Mouse (Mus musculus): ENCODE data around the gene Zmiz1.

Zmiz1 gene

GRCm38 (mm10) chr14:25555848-25556247 is 96.9 kb downstream of the Zmiz1 start:
- no peak for DNase-seq (ENCODE audit: low read depth, low spot score)

DNA sequence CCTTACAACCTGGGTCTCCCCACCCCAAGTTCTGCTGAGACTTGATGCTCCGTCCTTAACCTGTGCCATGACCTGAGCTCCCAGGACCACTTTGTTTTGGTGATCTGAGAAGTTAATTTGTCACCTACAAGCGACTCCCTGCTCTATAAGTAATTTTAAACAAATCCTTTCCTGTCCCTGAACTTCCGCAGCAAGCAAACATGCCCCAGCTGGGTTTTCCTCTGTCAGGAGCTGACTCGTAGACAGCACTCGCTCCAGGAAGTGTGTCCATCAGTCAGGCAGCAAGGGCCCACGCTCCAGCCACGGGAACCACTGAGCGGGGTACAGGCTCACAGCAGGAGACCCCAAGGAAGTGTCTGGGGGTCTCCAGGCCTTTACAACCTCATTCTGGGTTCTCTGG is 98.0 kb downstream of the Zmiz1 start:
- no peak for DNase-seq (ENCODE audit: low read depth, low spot score)

GRCm38 (mm10) chr14:25558479-25558878 is 99.5 kb downstream of the Zmiz1 start:
- DNase-seq (ENCODE audit: low read depth, low spot score), result no peak

DNA sequence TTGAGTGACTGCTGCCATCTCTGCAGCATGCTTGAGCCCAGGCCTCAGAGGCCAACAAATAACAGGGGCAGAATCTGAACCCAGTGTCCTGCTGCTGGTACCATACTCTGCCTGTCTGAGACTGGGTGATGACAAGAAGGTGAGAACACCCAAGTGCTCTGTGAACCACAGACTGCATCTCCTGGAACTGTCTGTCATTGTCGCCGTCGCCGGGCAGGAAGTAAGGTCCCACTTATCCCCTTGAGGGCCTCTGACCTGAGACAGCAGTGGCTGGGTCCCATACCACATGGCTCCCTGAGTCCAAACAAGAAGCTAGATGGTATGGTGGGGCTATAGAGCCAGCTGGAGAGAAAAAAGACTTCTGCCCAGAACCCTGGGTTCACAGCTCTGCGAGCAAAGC is 100.9 kb downstream of the Zmiz1 start:
- peak; percentile 35 for DNase-seq (ENCODE audit: low read depth, low spot score)

DNA sequence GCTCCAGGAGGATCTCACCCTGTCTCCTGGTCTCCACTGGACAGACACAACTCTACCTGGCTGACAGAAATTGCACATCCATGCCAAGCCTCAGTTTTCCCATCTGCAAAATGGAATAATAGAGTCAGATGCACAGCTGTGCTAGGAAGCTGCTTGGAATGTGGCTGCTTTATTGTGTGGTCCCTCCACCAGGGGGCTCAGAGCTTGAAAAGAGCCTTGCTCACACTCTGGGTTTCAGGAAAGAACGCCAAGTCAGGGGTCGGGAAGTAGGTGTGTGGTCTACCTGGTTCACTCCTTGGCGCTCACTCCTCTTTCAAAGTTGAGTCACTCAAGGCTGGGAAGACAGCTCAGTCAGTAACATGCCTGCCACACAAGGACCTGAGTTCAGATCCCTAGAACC is 101.9 kb downstream of the Zmiz1 start:
- no peak for DNase-seq (ENCODE audit: low read depth, low spot score)

DNA sequence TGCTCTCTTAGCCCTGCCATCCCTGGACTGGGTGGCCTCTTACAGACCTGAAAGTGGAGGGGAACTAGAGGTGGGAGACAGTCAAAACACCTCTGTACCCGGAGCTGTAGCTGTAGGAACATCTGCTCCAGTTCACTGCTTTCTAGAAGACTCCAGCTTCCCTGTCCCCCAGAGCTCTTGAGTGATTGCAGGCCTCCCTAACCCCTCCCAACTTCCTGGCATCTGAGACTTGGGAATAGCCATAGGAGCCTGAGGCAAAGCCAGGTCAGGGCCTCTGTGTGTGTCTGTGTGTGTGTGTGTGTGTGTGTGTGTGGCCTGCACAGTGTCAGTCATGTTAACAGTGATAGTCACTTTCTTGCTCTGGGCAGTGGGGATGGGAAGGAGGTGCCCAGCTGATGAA is 102.7 kb downstream of the Zmiz1 start:
- DNase-seq (ENCODE audit: low read depth, low spot score), result no peak

- no peak for DNase-seq (ENCODE audit: low read depth, low spot score)
Measured at GRCm38 (mm10) chr14:25562447-25562846, 103.5 kb downstream of the Zmiz1 start.

DNA sequence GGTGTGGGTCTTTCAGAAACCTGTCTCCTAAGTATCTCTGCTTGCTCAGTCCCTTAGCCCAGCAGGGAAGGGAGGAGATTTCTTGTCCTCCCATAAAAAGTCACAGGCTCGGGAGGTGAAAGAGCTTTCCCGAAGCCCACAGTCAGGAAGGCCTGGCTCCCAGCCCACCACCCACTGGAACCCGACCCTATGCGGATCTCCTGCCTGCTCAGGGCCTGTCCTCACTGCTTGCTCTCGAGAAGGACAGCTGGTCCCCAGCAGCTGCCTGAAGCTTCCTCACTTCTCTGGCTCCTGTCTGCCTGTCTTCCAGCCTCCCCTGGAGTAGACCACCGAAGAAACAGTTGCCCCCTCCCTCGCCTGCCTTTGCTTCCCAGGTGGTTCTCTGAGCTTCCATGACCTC is 103.9 kb downstream of the Zmiz1 start:
- no peak for DNase-seq (ENCODE audit: low read depth, low spot score)

GRCm38 (mm10) chr14:25564577-25564976 is 105.6 kb downstream of the Zmiz1 start:
- DNase-seq (ENCODE audit: low read depth, low spot score), result no peak

- peak; percentile 80 for DNase-seq (ENCODE audit: low read depth, low spot score)
Measured at GRCm38 (mm10) chr14:25565344-25566088, 106.5 kb downstream of the Zmiz1 start.

DNA sequence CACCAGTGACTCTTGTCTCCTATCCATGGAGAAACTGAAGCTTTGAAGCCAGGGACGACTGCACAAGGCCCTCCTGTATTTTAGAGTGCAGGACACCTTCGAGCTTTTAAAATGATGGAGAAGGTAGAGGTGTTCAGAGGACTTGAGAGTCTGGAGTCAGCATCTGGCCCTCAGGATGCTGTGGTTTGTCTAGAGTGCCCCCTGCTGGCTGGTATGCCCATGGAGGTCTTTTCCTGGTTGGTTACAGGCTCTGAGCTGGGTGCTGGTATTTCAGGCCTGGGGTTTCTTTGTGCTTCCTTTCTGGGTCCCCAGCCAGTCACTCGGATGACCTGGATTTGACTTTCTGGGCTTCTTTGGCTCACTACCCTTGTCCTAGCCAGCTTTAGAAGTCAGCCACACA is 108.3 kb downstream of the Zmiz1 start:
- peak; percentile 65 for DNase-seq (ENCODE audit: low read depth, low spot score)

GRCm38 (mm10) chr14:25567837-25568236 is 108.9 kb downstream of the Zmiz1 start:
- no peak for DNase-seq (ENCODE audit: low read depth, low spot score)

GRCm38 (mm10) chr14:25574047-25574870 is 115.3 kb downstream of the Zmiz1 start:
- no peak for DNase-seq (ENCODE audit: low read depth, low spot score)

GRCm38 (mm10) chr14:25576642-25577041 is 117.7 kb downstream of the Zmiz1 start:
- no peak for DNase-seq (ENCODE audit: low read depth, low spot score)

GRCm38 (mm10) chr14:25577431-25577830 is 118.4 kb downstream of the Zmiz1 start:
- no peak for DNase-seq (ENCODE audit: low read depth, low spot score)

- DNase-seq (ENCODE audit: low read depth, low spot score), result no peak
Measured at GRCm38 (mm10) chr14:25579597-25579996, 120.6 kb downstream of the Zmiz1 start.

DNA sequence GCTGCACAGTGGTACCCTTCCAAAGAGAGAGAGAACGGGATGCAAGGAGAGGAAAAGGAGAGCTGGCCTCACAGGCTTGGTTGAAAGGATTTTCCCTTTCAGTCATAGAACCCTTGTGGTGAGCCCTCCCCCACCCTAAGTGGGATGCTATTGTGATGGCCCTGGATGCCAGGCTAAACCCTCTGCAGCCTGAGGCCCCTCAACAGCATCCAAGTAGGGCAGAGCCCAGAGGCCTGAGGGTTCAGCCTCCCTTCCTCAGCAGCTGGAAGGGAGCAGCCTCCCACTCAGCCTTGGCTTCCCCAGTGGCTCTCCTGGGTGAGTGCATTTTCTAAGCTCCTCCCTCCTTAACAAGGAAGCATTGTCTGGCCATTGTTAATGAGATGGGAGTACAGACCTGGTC is 121.4 kb downstream of the Zmiz1 start:
- DNase-seq (ENCODE audit: low read depth, low spot score), result no peak

DNA sequence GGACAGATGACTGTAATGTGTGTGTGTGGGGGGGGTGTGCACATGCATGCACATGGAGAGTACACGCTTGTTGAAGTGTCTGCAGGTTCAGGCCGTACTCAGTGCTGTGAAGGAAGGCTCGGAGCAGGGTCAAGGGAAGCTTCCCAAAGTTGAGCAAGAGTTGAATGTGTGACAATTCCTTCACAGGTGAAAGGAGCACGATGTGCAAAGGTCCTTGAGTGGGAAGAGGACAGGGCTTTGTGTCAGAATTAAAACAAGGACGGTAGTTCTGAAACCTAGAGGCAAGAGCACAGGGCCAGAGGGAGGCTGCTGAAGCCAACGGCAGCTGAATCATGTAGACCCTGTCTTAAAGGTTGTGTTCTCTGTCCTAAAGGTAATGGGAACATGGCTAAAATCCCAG is 123.6 kb downstream of the Zmiz1 start:
- DNase-seq (ENCODE audit: low read depth, low spot score), result no peak

DNA sequence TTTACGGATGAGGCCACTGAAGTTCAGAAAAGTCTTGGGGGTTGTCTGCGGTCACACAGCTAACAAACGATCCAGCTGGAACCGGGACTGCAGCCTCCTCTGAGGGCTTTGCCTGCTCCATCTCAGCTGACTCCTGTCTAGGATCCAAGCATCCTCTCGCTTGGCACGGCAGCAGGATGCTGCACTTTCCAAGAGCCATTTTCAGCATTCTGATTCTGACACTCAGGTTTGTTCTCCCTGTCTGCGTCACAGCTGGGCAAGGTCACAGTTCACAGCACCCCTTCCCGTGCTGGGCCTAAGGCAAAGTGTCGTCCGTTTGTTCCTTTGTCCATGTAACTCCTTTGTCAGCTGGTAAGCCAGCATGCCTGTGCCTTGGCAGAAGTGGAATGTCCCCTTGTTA is 124.9 kb downstream of the Zmiz1 start:
- no peak for DNase-seq (ENCODE audit: low read depth, low spot score)

- no peak for DNase-seq (ENCODE audit: low read depth, low spot score)
Measured at GRCm38 (mm10) chr14:25585545-25586301, 126.7 kb downstream of the Zmiz1 start.

GRCm38 (mm10) chr14:25586846-25587486 is 128.0 kb downstream of the Zmiz1 start:
- no peak for DNase-seq (ENCODE audit: low read depth, low spot score)

- DNase-seq (ENCODE audit: low read depth, low spot score), result no peak
Measured at GRCm38 (mm10) chr14:25587487-25588001, 128.6 kb downstream of the Zmiz1 start.
